Mouse (Mus musculus) MEL (cell line): ENCODE data around the gene Abhd16a. TPM values are rescaled to one million over a fixed set of nuclear protein-coding genes. Genes with fewer than 3 reads are reported as not detected.

Experiments used
- DNase-seq: peaks from one replicate; pipeline ENCODE4 v3.0.0; 2011; ENCODE audit warnings: low read depth, low spot score
- H3K27ac ChIP-seq: 2 replicates; pipeline ENCODE4 v1.5.1; 2012; ENCODE audit warnings: low read depth, mild to moderate bottlenecking, control low read depth, low read length, moderate library complexity; ENCODE audit not compliant: control insufficient read depth
- H3K27me3 ChIP-seq, 2 experiments: fragments of 150-350 bp in 1 of 2; sonication (generic) in 1 of 2; 2 replicates each; pipeline ENCODE4 v1.6.1; 2012; ENCODE audit warnings: low read length in 2 of 2, mild to moderate bottlenecking in 2 of 2, improper control_type of control experiment in 1 of 2, moderate library complexity in 1 of 2; ENCODE audit not compliant: insufficient read depth in 2 of 2, control insufficient read depth in 1 of 2
- H3K36me3 ChIP-seq, 2 experiments: 2 replicates each; pipeline ENCODE4 v1.6.1; 2012 to 2014; ENCODE audit warnings: low read length in 2 of 2, improper control_type of control experiment in 1 of 2, inconsistent platforms in 1 of 2, mild to moderate bottlenecking in 1 of 2; ENCODE audit not compliant: insufficient read depth in 2 of 2, control insufficient read depth in 1 of 2
- H3K4me1 ChIP-seq, 2 experiments: fragments of 150-350 bp in 1 of 2; sonication (generic) in 1 of 2; 2 replicates each; pipeline ENCODE4 v1.6.1; 2012; ENCODE audit warnings: low read length in 2 of 2, improper control_type of control experiment in 1 of 2, mild to moderate bottlenecking in 1 of 2; ENCODE audit not compliant: insufficient read depth in 2 of 2, control insufficient read depth in 1 of 2
- H3K4me3 ChIP-seq, 2 experiments: fragments of 150-350 bp in 1 of 2; sonication (generic) in 1 of 2; 2 replicates each; pipeline ENCODE4 v1.5.1; 2012; ENCODE audit warnings: low read depth in 2 of 2, low read length in 2 of 2, mild to moderate bottlenecking in 2 of 2, moderate library complexity in 2 of 2, control low read depth in 1 of 2, improper control_type of control experiment in 1 of 2; ENCODE audit not compliant: control insufficient read depth in 1 of 2, insufficient read depth in 1 of 2
- H3K79me2 ChIP-seq: 2 replicates; pipeline ENCODE4 v1.6.1; 2012; ENCODE audit warnings: mild to moderate bottlenecking, low read length, moderate library complexity; ENCODE audit not compliant: control insufficient read depth, poor library complexity, insufficient read depth
- H3K9ac ChIP-seq: 2 replicates; pipeline ENCODE4 v1.6.1; 2012; ENCODE audit warnings: low read depth, mild to moderate bottlenecking, control low read depth, low read length, moderate library complexity; ENCODE audit not compliant: control insufficient read depth, poor library complexity, severe bottlenecking
- H3K9me3 ChIP-seq: fragments of 150-350 bp; sonication (generic); replicated peaks from 2 replicates; pipeline ENCODE4 v1.6.1; 2012; ENCODE audit warnings: mild to moderate bottlenecking, low read length, improper control_type of control experiment, moderate library complexity; ENCODE audit not compliant: insufficient read depth
- CHD2 ChIP-seq: IDR thresholded peaks from 2 replicates; pipeline ENCODE4 v1.6.1; 2011; ENCODE audit warnings: low read length, improper control_type of control experiment
- CTCF ChIP-seq, 3 experiments: IDR thresholded peaks in 2 of 3; conservative IDR thresholded peaks in 1 of 3; 2 replicates each; pipeline ENCODE4 v1.5.1; 2011 to 2012; ENCODE audit warnings: low read length in 3 of 3, low read depth in 2 of 3, mild to moderate bottlenecking in 2 of 3, improper control_type of control experiment in 1 of 3, inconsistent platforms in 1 of 3, mixed read lengths in 1 of 3, moderate library complexity in 1 of 3; ENCODE audit not compliant: control insufficient read depth in 1 of 3, insufficient read depth in 1 of 3, poor library complexity in 1 of 3, severe bottlenecking in 1 of 3
- E2F4 ChIP-seq: IDR thresholded peaks from 2 replicates; pipeline ENCODE4 v1.6.1; 2011; ENCODE audit warnings: low read depth, low read length, improper control_type of control experiment, borderline replicate concordance
- ELF1 ChIP-seq: IDR thresholded peaks from 2 replicates; pipeline ENCODE4 v1.6.1; 2014; ENCODE audit warnings: low read depth, mild to moderate bottlenecking, inconsistent platforms, low read length, improper control_type of control experiment, moderate library complexity
- GABPA ChIP-seq: IDR thresholded peaks from 2 replicates; pipeline ENCODE4 v1.6.1; 2012; ENCODE audit warnings: low read depth, mild to moderate bottlenecking, inconsistent platforms, low read length, improper control_type of control experiment, moderate library complexity
- HCFC1 ChIP-seq: IDR thresholded peaks from 2 replicates; pipeline ENCODE4 v1.6.1; 2012; ENCODE audit warnings: low read depth, mild to moderate bottlenecking, inconsistent platforms, low read length, improper control_type of control experiment, moderate library complexity
- KAT2A ChIP-seq: conservative IDR thresholded peaks from 2 replicates; pipeline ENCODE4 v1.6.1; 2012; ENCODE audit warnings: low read depth, low read length, improper control_type of control experiment, inconsistent platforms
- MAZ ChIP-seq: IDR thresholded peaks from 2 replicates; pipeline ENCODE4 v1.6.1; 2012; ENCODE audit warnings: low read depth, mild to moderate bottlenecking, inconsistent platforms, low read length, improper control_type of control experiment
- MYB ChIP-seq: IDR thresholded peaks from 2 replicates; pipeline ENCODE4 v1.6.1; 2011; ENCODE audit warnings: mild to moderate bottlenecking, low read depth, low read length, improper control_type of control experiment
- MYC ChIP-seq: IDR thresholded peaks from 2 replicates; pipeline ENCODE4 v1.6.1; 2011; ENCODE audit warnings: low read depth, mild to moderate bottlenecking, low read length, improper control_type of control experiment, moderate library complexity
- NELFE ChIP-seq: IDR thresholded peaks from 2 replicates; pipeline ENCODE4 v1.6.1; 2011; ENCODE audit warnings: low read depth, low read length, improper control_type of control experiment
- NRF1 ChIP-seq: IDR thresholded peaks from 2 replicates; pipeline ENCODE4 v1.6.1; 2014; ENCODE audit warnings: low read depth, mild to moderate bottlenecking, inconsistent platforms, low read length, improper control_type of control experiment, moderate library complexity; ENCODE audit not compliant: poor library complexity, insufficient read depth, severe bottlenecking
- POLR2A ChIP-seq, 2 experiments: IDR thresholded peaks; 2 replicates each; pipeline ENCODE4 v1.6.1; 2011 to 2012; ENCODE audit warnings: low read length in 2 of 2, mild to moderate bottlenecking in 2 of 2, control low read depth in 1 of 2, improper control_type of control experiment in 1 of 2, low read depth in 1 of 2, moderate library complexity in 1 of 2; ENCODE audit not compliant: control insufficient read depth in 1 of 2, insufficient read depth in 1 of 2, poor library complexity in 1 of 2
- POLR2AphosphoS2 ChIP-seq: IDR thresholded peaks from 2 replicates; pipeline ENCODE4 v1.6.1; 2011; ENCODE audit warnings: low read length, improper control_type of control experiment
- POLR2AphosphoS5 ChIP-seq: IDR thresholded peaks from 2 replicates; pipeline ENCODE4 v1.6.1; 2012; ENCODE audit warnings: low read depth, borderline replicate concordance, mild to moderate bottlenecking, inconsistent platforms, low read length, moderate library complexity, mixed read lengths
- RAD21 ChIP-seq: IDR thresholded peaks from 2 replicates; pipeline ENCODE4 v1.6.1; 2011; ENCODE audit warnings: mild to moderate bottlenecking, low read depth, low read length, improper control_type of control experiment
- RCOR1 ChIP-seq: IDR thresholded peaks from 2 replicates; pipeline ENCODE4 v1.6.1; 2012; ENCODE audit warnings: low read depth, mild to moderate bottlenecking, inconsistent platforms, low read length, improper control_type of control experiment
- SIN3A ChIP-seq: IDR thresholded peaks from 2 replicates; pipeline ENCODE4 v1.6.1; 2012; ENCODE audit warnings: low read length, improper control_type of control experiment, inconsistent platforms
- SMC3 ChIP-seq: IDR thresholded peaks from 2 replicates; pipeline ENCODE4 v1.6.1; 2011; ENCODE audit warnings: low read depth, low read length, improper control_type of control experiment
- TAL1 ChIP-seq: IDR thresholded peaks from 2 replicates; pipeline ENCODE4 v1.6.1; 2012; ENCODE audit warnings: mild to moderate bottlenecking, inconsistent platforms, low read length, moderate library complexity, mixed read lengths
- TBP ChIP-seq: IDR thresholded peaks from 2 replicates; pipeline ENCODE4 v1.8.0; 2011; ENCODE audit warnings: low read depth, low read length, improper control_type of control experiment
- TCF12 ChIP-seq: IDR thresholded peaks from 2 replicates; pipeline ENCODE4 v1.6.1; 2014; ENCODE audit warnings: low read depth, mild to moderate bottlenecking, inconsistent platforms, low read length, improper control_type of control experiment, moderate library complexity
- UBTF ChIP-seq: IDR thresholded peaks from 2 replicates; pipeline ENCODE4 v1.6.1; 2012; ENCODE audit warnings: low read depth, mild to moderate bottlenecking, inconsistent platforms, low read length, improper control_type of control experiment, moderate library complexity, borderline replicate concordance; ENCODE audit not compliant: insufficient read depth
- USF1 ChIP-seq: IDR thresholded peaks from 2 replicates; pipeline ENCODE4 v1.6.1; 2014; ENCODE audit warnings: low read depth, mild to moderate bottlenecking, inconsistent platforms, low read length, improper control_type of control experiment, moderate library complexity
- USF2 ChIP-seq, 2 experiments: IDR thresholded peaks; 2 replicates each; pipeline ENCODE4 v1.6.1; 2011 to 2012; ENCODE audit warnings: improper control_type of control experiment in 2 of 2, low read length in 2 of 2, borderline replicate concordance in 1 of 2, inconsistent platforms in 1 of 2, low read depth in 1 of 2, mild to moderate bottlenecking in 1 of 2; ENCODE audit not compliant: insufficient read depth in 1 of 2
- ZMIZ1 ChIP-seq: IDR thresholded peaks from 2 replicates; pipeline ENCODE4 v1.6.1; 2012; ENCODE audit warnings: low read depth, mild to moderate bottlenecking, inconsistent platforms, low read length, improper control_type of control experiment, moderate library complexity
- ZNF384 ChIP-seq: IDR thresholded peaks from 2 replicates; pipeline ENCODE4 v1.6.1; 2012; ENCODE audit warnings: low read depth, mild to moderate bottlenecking, inconsistent platforms, low read length, improper control_type of control experiment
- polyA plus RNA-seq, 2 experiments: library from polyadenylated mRNA; stranded (reverse) in 1 of 2; unstranded in 1 of 2; fragments of >175 nt in 1 of 2; fragments of >200 nt in 1 of 2; gene quantifications; 2 replicates each; pipeline versions ENCODE4 v1.2.1 to v1.2.4; 2012; ENCODE audit warnings: low replicate concordance in 2 of 2, low read depth in 1 of 2; ENCODE audit not compliant: insufficient read length in 2 of 2, insufficient read depth in 1 of 2, missing spikeins in 1 of 2
- total RNA-seq: library from RNA; depleted of rRNA; stranded (reverse); fragments of 300-350 nt; gene quantifications from 2 replicates; pipeline ENCODE4 v1.2.3, GENCODE M21; 2012

Gene Abhd16a
- total and polyA plus RNA-seq, 3 experiments: 96.1 to 126 TPM; not detected in 1

DNA sequence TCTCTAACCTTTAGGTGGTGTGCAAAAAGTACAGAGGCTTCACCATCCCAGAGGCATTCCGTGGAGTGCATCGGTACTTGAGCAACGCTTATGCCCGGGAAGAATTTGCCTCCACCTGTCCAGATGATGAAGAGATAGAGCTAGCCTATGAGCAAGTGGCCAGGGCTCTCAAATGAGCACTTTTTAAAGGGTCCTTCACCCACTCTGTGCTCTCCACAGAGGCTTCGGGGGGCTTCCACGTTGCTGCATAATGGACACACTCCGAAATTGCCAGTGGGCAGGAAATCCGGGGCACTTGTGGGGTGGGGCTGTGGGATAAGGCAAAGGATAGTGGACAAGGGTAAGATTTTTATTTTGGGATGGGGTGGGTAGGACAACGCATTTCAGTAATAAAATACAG is 30.7 kb upstream of the Abhd16a start:
- H3K4me1 ChIP-seq: no peaks in the 10 kb centered on the region; a peak in 1 of 4 replicates
- TF ChIP-seq CTCF (IDR thresholded peaks at IDR 0.05 in 2 of 3, conservative IDR thresholded peaks at IDR 0.05 in 1 of 3; ENCODE audit: control insufficient read depth in 1 of 3, insufficient read depth in 1 of 3, low read depth in 2 of 3, low read length in 3 of 3, poor library complexity in 1 of 3, severe bottlenecking in 1 of 3): no peak
- no peak for TF ChIP-seq GABPA
- TF ChIP-seq NRF1: no peak
- TF ChIP-seq RAD21: no peak
- no peak for TF ChIP-seq SIN3A
- no peak for TF ChIP-seq MYC
- no peak for TF ChIP-seq CHD2
- TF ChIP-seq E2F4: no peak
- TF ChIP-seq ZNF384: no peak
- no peak for TF ChIP-seq ZMIZ1
- TF ChIP-seq POLR2AphosphoS5: no peak
- no peak for TF ChIP-seq MYB
- no peak for TF ChIP-seq USF1
- no peaks in the 10 kb centered on the region for H3K27me3 ChIP-seq
- H3K27ac ChIP-seq: no peak overlapping the region
- no peak for DNase-seq
- H3K9me3 ChIP-seq: no peaks in the 10 kb centered on the region
- H3K9ac ChIP-seq: no peak overlapping the region
- H3K36me3 ChIP-seq: peaks cover 9 to 14% of the 10 kb centered on the region in 2 experiments
- no peak overlapping the region for H3K4me3 ChIP-seq
- peaks cover 11% of the 10 kb centered on the region; the same call in 1 of the 2 replicates for H3K79me2 ChIP-seq

DNA sequence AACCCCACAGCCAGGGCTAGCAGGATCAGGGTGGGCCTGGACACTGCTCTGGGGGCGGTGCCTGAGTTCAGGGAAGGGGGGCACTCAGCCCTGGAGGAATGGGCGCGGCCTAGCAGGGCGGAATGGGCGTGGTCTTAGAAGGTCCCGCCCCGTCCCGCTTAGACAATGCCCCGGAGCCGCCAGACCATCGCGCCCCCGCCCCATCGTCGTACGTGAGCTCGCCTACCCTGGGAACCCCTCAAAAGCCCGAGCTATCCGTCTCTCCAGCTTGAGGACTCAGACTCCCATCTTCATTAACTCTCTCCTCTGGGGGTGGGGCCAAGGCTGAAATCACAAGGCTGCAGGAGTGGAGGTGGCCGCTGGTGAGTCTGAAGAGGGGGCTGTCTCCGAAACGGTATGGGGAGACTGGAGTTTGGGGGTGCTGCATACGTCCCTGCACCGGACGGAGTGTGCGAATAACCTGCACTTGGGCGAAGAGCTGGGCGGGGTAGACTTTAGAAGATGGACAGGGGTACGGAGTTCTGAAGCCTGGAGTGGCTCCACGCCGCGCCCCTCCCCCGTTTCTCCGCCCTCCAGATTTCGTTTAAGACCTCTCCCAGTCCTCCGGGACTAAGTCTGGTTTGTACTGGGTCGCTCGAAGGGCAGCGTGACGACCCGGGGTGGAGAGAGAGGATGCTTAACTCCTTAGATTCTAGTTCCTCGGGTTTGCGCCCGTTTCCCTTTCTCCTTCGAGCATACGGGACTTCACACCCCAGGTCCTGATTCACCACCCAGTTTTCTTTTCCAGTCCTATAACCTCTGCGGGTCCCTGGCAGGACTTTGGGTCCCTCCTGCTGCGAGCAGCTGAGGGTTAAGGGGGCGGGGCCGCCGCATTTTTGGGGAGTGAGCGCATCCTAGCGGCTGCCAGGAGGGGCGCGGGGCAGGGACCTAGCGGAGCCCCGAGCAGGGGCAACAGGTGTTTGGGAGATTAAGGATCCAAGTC is 29.9 kb upstream of the Abhd16a start, which contains the start of gene Ddah2:
Gene Ddah2 (plus strand): TSS at position 125 of the 982 bp plus-strand sequence.
- Histone ChIP-seq H3K9me3 (no peaks in the 10 kb centered on the region), H3K36me3 (peaks cover 8 to 13% of the 10 kb centered on the region in 2 experiments), H3K27ac (no peak within 1 kb of the TSS), H3K9ac (peak within 1 kb of the TSS; percentile 54), H3K79me2 (peaks cover 4% of the 10 kb centered on the region; the same call in 1 of the 2 replicates), H3K4me3 (peak within 1 kb of the TSS; percentile 36 to 52), H3K27me3 (no peaks in the 10 kb centered on the region), H3K4me1 (no peaks in the 10 kb centered on the region; a peak in 1 of 4 replicates)
- DNase-seq: peak; percentile 79
- TF ChIP-seq POLR2A (IDR thresholded peaks at IDR 0.05; ENCODE audit: control insufficient read depth in 1 of 2, insufficient read depth in 1 of 2, low read depth in 1 of 2, low read length in 2 of 2, poor library complexity in 1 of 2): peak in 1 of 2 experiments; percentile 47; a peak in 1 of 4 replicates
- TF ChIP-seq NRF1: no peak
- peak; percentile 95 for TF ChIP-seq POLR2AphosphoS2
- no peak for TF ChIP-seq USF2 (IDR thresholded peaks at IDR 0.05; ENCODE audit: borderline replicate concordance in 1 of 2, insufficient read depth in 1 of 2, low read depth in 1 of 2, low read length in 2 of 2)
- no peak for TF ChIP-seq KAT2A
- no peak for TF ChIP-seq E2F4
- TF ChIP-seq CHD2: no peak
- no peak for TF ChIP-seq ZMIZ1
- 0 out of 2 replicates have a peak, but pooled peaks have one; percentile 21 for TF ChIP-seq HCFC1
- peak; percentile 51 for TF ChIP-seq SIN3A
- no peak for TF ChIP-seq ELF1
- TF ChIP-seq CTCF (IDR thresholded peaks at IDR 0.05 in 2 of 3, conservative IDR thresholded peaks at IDR 0.05 in 1 of 3; ENCODE audit: control insufficient read depth in 1 of 3, insufficient read depth in 1 of 3, low read depth in 2 of 3, low read length in 3 of 3, poor library complexity in 1 of 3, severe bottlenecking in 1 of 3): peak in 2 of 3 experiments; percentile 71 to 86; a peak in 5 of 6 replicates
- no peak for TF ChIP-seq TCF12
- TF ChIP-seq UBTF: no peak
- TF ChIP-seq SMC3: peak; percentile 57
- peak; percentile 23; the same call in 1 of the 2 replicates for TF ChIP-seq MAZ
- TF ChIP-seq RCOR1: no peak
- no peak for TF ChIP-seq USF1
- no peak for TF ChIP-seq TAL1
- TF ChIP-seq ZNF384: no peak
- no peak for TF ChIP-seq NELFE
- no peak for TF ChIP-seq TBP
